Mouse (Mus musculus) ES-Bruce4 (cell line): ENCODE measurements around the gene Cdkal1. TPM values are rescaled to one million over a fixed set of nuclear protein-coding genes. Genes with fewer than 3 reads are reported as not detected.

ENCODE experiments used
- H3K27ac ChIP-seq: 2 replicates; pipeline ENCODE4 v1.5.1; 2012; ENCODE audit warnings: low read length, inconsistent platforms; ENCODE audit not compliant: insufficient read depth
- H3K27me3 ChIP-seq: 2 replicates; pipeline ENCODE4 v1.6.1; 2012; ENCODE audit warnings: mild to moderate bottlenecking, low read length, inconsistent platforms; ENCODE audit not compliant: control insufficient read depth, poor library complexity, insufficient read depth, severe bottlenecking
- H3K36me3 ChIP-seq: 2 replicates; pipeline ENCODE4 v1.6.1; 2012; ENCODE audit warnings: inconsistent platforms, mild to moderate bottlenecking, low read length, moderate library complexity; ENCODE audit not compliant: control insufficient read depth, poor library complexity, insufficient read depth, severe bottlenecking
- H3K4me1 ChIP-seq: one replicate; pipeline ENCODE4 v1.8.1; 2011; ENCODE audit warnings: low read length; ENCODE audit not compliant: control insufficient read depth, insufficient read depth
- H3K4me3 ChIP-seq: 2 replicates; pipeline ENCODE4 v1.5.1; 2011; ENCODE audit warnings: low read depth, mild to moderate bottlenecking, low read length
- H3K9ac ChIP-seq: 2 replicates; pipeline ENCODE4 v1.6.1; 2012; ENCODE audit warnings: low read depth, mild to moderate bottlenecking, inconsistent platforms; ENCODE audit not compliant: poor library complexity, severe bottlenecking
- H3K9me3 ChIP-seq: replicated peaks from 2 replicates; pipeline ENCODE4 v1.6.1; 2012; ENCODE audit warnings: mild to moderate bottlenecking, low read length, inconsistent platforms; ENCODE audit not compliant: control insufficient read depth, poor library complexity, insufficient read depth, severe bottlenecking
- CTCF ChIP-seq: IDR thresholded peaks from one replicate; pipeline ENCODE4 v1.8.1; 2011; ENCODE audit warnings: low read depth, low read length
- EP300 ChIP-seq: IDR thresholded peaks from 2 replicates; pipeline ENCODE4 v1.6.1; 2011; ENCODE audit warnings: low read depth, low read length; ENCODE audit not compliant: insufficient read depth
- POLR2A ChIP-seq: IDR thresholded peaks from one replicate; pipeline ENCODE4 v1.8.1; 2011; ENCODE audit warnings: low read length; ENCODE audit not compliant: insufficient read depth
- polyA plus RNA-seq: library from polyadenylated mRNA; stranded (reverse); fragments of >200 nt; gene quantifications from 2 replicates; pipeline ENCODE4 v1.2.4, GENCODE M21; 2011; ENCODE audit warnings: low read depth; ENCODE audit not compliant: missing spikeins, insufficient read depth, insufficient read length

Cdkal1 gene
- polyA plus RNA-seq, 1 experiment: 43.4 TPM

- H3K9me3 ChIP-seq: no peaks in the 10 kb centered on the region
- no peak overlapping the region for H3K4me3 ChIP-seq
- H3K27ac ChIP-seq: no peak overlapping the region
- H3K36me3 ChIP-seq: no peaks in the 10 kb centered on the region
- H3K27me3 ChIP-seq: no peaks in the 10 kb centered on the region
- no peaks in the 10 kb centered on the region for H3K4me1 ChIP-seq
- no peak overlapping the region for H3K9ac ChIP-seq
- no peak for TF ChIP-seq POLR2A
- no peak for TF ChIP-seq CTCF
- TF ChIP-seq EP300: no peak
Measured at GRCm38 (mm10) chr13:29429877-29430276, 425.6 kb downstream of the Cdkal1 start.

- Histone ChIP-seq H3K4me1 (no peaks in the 10 kb centered on the region), H3K9me3 (no peaks in the 10 kb centered on the region), H3K9ac (no peak overlapping the region), H3K27ac (no peak overlapping the region), H3K4me3 (no peak overlapping the region), H3K27me3 (no peaks in the 10 kb centered on the region), H3K36me3 (no peaks in the 10 kb centered on the region)
- TF ChIP-seq POLR2A: no peak
- no peak for TF ChIP-seq EP300
- TF ChIP-seq CTCF: no peak
Measured at GRCm38 (mm10) chr13:29429196-29429595, 426.3 kb downstream of the Cdkal1 start.

GRCm38 (mm10) chr13:29416450-29417136 is 438.9 kb downstream of the Cdkal1 start:
- TF ChIP-seq CTCF (no peak), EP300 (no peak), POLR2A (no peak)

GRCm38 (mm10) chr13:29415967-29416366 is 439.5 kb downstream of the Cdkal1 start:
- H3K27ac ChIP-seq: no peak overlapping the region
- TF ChIP-seq CTCF: no peak
- no peak for TF ChIP-seq POLR2A
- no peaks in the 10 kb centered on the region for H3K27me3 ChIP-seq
- H3K4me3 ChIP-seq: no peak overlapping the region
- no peak overlapping the region for H3K9ac ChIP-seq
- no peaks in the 10 kb centered on the region for H3K36me3 ChIP-seq
- H3K4me1 ChIP-seq: no peaks in the 10 kb centered on the region
- no peaks in the 10 kb centered on the region for H3K9me3 ChIP-seq

More at GRCm38 (mm10) chr13:29416450-29417136, 438.9 kb downstream of the Cdkal1 start:
- Histone ChIP-seq H3K36me3 (no peaks in the 10 kb centered on the region), H3K27ac (no peak overlapping the region), H3K9me3 (no peaks in the 10 kb centered on the region), H3K4me1 (no peaks in the 10 kb centered on the region), H3K27me3 (no peaks in the 10 kb centered on the region), H3K9ac (no peak overlapping the region), H3K4me3 (no peak overlapping the region)

GRCm38 (mm10) chr13:29414878-29415277 is 440.6 kb downstream of the Cdkal1 start:
- H3K36me3 ChIP-seq: no peaks in the 10 kb centered on the region
- H3K9me3 ChIP-seq: no peaks in the 10 kb centered on the region
- no peak for TF ChIP-seq EP300
- no peak for TF ChIP-seq CTCF
- TF ChIP-seq POLR2A: no peak
- H3K4me1 ChIP-seq: no peaks in the 10 kb centered on the region
- no peak overlapping the region for H3K9ac ChIP-seq
- no peak overlapping the region for H3K4me3 ChIP-seq
- H3K27ac ChIP-seq: no peak overlapping the region
- H3K27me3 ChIP-seq: no peaks in the 10 kb centered on the region

GRCm38 (mm10) chr13:29414470-29414869 is 441.0 kb downstream of the Cdkal1 start:
- H3K9me3 ChIP-seq: no peaks in the 10 kb centered on the region
- H3K9ac ChIP-seq: no peak overlapping the region
- H3K4me3 ChIP-seq: no peak overlapping the region
- no peaks in the 10 kb centered on the region for H3K36me3 ChIP-seq
- H3K4me1 ChIP-seq: no peaks in the 10 kb centered on the region
- H3K27ac ChIP-seq: no peak overlapping the region
- H3K27me3 ChIP-seq: no peaks in the 10 kb centered on the region
- TF ChIP-seq CTCF (no peak), POLR2A (no peak), EP300 (no peak)
